Mouse (Mus musculus) mature B cell (primary cell): ENCODE measurements around the gene Tcf7l2.

Source experiments
- in situ Hi-C: fragments of 300-500 bp; cut with MboI; formaldehyde crosslinking; loops from 2 replicates; pipeline ENCODE4 v1.14.3; 2019

Tcf7l2 gene

DNA sequence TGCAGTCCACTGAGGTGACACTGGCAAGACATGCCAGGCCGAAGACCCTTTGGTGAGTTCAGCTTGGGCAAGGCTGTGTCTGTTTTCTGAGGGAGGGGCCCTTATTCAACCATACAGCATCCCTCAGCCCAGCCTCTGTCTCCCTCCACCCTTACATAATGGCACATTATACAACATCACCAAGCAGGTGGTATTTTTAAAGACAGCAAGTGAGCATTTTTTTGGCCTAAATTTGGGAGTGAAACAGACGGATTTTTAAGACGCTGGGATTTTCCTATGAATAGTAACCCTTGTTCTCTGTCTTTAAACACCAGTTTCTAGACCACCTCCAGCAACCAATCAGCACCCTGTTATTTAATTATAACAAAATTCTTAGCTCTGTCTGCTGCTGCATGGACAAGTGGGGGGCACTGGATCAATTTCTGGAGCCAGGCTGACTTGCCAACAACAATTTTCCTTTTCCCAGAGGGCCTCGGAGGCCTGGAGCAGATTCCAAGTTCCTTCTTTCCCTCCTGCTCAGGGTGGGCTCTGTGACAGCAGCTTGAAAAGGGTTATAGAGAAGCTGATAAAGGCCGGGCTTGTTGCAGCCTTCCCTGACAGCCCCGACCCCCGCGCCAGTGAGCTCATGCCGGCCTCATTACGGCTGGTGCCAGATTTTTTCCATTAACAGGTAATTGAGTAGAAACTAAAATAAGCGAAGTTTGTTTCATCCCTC lies 199.1 kb downstream of the Tcf7l2 start:
- in situ Hi-C loops, result no loop called here

DNA sequence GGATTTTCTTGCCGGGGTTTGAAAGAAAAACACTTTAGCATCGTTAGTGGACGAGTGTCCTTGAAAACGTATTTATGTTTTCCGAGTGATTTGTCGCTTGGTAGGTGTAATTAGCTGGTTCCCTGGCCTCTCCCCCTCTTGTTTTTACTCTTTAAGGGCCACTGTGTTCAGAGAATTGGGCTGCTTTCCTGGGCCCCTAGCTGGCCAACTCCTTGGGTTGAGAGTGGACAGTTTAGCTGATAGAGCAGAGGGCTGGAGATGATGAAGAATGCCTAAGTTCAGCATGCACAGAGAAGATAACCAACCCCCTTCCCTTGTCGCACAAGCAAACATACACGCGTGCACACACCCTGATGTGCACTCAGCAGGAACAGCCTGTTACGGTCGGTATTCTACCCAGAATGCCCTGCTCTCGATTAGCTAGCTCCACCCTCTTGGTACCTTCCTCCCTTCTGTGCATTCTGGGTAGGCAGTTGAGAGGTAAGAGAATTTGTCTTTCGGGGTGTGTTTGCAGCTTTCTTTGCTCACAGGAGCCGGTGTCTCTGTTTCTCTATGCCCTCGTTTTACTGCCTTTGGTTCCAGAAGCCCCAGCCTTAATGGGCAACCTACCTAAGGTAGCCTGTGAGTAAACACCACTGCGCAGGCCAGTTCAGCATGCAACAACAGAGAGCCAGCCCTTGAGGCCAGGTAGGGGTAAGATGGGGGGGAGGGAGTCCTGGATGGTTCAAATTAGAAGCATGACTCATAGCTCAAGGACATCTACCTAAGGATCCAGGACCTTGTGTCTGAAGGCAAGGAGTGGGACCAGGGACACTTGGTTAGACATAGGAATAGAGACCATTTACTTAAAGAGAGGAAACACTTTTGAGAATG lies 199.9 kb downstream of the Tcf7l2 start:
- in situ Hi-C loops, result no loop called here

DNA sequence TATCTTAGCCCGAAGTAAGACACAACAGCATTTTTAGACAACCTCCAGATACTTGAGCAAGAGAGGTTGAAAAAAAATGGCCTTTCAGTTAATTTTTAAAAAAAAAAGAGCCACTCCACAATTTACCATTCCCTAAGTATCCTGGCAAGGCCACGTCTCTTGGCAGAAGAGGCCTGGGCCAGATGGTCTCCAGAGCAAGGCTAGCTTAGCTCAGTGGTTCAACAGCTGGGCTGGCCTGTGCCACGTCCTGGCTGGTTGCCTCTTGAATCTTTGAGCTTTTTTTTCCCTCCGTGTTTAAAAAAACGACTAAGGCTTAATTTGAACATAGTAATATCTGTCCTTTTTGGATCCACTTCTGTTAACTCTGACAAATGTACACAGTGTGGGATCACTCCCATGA lies 209.8 kb downstream of the Tcf7l2 start:
- in situ Hi-C loops, result no loop called here

DNA sequence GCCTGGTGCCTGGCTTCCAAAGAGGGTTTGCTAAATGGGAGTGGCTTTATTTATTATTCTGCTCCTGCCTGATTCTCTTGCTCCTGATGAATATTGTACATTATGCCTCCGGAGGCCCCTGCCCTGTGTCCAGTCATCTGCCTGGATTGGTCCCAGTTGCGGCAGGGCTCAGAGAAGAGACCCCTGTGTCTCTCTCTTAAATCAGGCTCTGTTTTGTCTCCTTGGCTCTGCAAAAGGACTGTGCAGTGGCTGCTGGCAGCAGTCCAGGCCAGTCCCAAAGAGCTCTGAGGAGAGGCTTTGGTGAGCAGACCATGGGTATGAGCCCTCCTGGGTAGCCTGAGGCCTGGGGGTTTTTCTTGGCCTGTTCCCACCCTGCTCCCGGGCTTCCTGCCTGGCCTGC lies 211.6 kb downstream of the Tcf7l2 start:
- in situ Hi-C loops, result no loop called here

DNA sequence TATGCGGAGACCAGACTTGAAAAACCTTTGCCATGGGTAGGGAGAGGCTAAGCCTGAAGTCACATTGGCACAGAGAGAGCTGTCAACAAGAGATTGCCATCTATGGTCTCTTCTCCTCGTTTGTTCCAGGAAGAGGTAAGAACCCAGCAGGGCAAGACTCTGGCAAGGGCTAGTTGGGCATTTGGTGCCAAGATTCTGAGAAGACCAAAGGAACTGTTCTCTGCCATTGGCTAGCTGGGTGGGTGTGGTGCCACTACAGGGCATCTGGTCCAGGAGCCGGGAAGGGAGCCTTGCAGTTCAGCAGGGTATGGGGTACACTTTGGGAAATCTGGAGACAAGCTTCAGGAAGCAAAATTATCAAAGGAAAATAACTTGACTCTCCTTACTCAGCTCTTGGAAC lies 213.5 kb downstream of the Tcf7l2 start:
- in situ Hi-C loops, result no loop called here

DNA sequence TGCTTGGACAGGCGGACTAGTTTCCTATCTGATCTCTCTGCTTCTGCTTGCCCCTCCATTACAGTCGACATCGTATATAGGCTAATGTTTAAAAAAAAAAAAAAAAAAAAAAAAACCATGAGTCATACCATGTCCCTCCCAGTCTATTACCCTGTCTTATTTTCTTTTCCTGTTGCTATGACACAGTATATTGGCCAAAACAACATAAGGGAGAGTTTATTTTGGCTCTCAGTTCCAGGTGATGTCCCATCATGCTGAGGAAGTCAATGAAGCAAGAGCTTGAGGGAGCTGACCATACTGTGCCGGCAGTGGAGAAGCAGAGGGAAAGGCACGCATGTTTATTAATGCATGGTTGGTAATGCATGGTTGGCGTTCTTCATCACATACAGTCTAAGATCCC lies 215.1 kb downstream of the Tcf7l2 start:
- in situ Hi-C loops, result no loop called here

DNA sequence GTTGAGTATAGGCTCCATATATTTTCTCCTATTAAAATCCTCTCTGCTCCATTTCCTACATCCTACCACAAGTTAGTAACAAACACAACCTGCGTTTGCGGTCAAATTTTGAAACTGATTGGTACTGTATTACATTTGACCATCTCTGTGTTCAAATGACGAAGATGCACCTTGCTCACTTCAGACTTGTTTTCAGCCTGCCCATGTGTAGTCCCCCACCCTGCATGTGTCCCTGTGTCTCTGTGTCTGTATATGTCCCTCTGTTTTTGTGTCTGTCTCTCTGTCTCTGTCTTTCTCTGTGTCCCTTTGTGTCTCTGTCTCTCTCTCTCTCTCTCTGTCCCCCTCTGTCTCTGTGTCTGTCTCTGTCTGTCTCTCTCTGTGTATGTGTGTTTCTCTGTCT lies 222.8 kb downstream of the Tcf7l2 start:
- in situ Hi-C loops, result no loop called here

DNA sequence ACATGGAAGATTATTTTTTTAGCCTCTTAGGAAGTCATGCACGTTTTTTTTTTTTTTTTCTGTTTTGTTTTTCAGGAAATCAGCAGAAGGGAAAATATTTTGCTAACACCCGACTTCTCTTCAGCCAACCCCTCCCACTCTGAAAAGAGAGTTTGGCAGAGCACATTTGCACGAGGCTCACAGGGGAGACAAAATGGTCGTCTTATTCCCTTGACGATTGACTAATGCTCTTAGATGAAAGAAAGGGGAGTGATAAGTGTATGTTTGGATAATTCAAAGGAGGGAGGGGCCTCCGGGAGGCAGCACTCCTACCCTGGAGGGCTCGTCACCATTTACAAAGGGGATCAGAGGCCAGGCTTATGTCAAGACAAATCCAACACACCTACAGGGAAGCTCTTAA lies 224.4 kb downstream of the Tcf7l2 start:
- in situ Hi-C loops, result no loop called here

DNA sequence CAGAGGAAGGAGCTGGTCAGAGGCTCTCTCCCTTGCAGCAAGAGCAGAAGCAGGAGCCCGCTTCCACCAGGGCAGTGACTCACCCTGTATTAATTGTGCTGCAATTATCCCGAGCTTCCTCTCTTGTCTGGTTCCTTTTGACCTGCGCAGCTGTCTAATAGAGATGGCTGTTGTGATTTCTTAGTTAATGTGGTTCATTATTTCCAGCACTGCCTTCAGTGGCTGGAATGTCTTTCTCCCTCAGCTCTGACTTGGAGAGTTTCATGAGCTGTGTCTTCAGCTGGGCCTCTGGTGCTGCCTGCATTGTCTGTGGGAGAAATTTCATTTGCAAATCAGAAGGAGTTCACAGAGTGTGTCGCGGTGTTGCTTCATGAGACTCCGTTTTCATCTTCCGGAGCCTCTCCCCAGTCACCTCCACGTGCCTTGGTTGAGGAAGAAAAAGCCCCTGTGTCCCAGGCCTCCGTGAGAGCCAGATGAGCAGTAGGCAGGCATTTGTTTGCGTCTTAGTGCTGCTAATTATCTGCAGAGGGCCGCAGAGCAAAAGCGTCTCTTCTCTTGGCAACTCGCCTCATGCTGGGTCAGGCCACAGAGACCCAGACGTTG lies 228.4 kb downstream of the Tcf7l2 start:
- in situ Hi-C loops, result no loop called here

DNA sequence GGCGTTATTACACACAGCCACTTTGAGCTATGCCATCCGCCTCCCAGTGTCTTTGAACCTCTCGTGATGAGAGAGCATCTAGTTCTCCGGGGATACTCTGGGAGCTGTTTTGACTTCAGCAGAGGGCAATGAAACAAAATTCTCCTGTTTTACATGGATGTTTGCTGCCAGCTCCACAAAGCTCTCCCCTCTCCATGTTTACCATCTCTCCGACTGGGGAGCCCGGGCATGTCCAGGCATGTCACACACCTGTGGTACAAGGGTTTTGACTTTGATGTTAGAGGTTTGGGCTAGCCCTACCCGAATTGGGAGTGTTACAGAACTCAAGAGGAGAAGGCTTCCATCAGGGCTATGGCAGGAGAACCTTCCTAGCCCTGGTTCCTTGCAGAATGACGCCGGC lies 234.5 kb downstream of the Tcf7l2 start:
- in situ Hi-C loops, result no loop called here
